Mouse (Mus musculus) forebrain, embryonic 11.5 days (tissue): ENCODE measurements at regions not wholly inside any gene's neighbourhood (a gene's known extent, or its start where the extent isn't known, plus 50 kb on each side); places are given as distances from the start of the nearest gene placed in this dataset.

Experiments used
- ATAC-seq: fragments of 200-750 bp; cut with Nextera tagmentation; replicated peaks from 2 replicates; pipeline ENCODE4 v1.8.0; 2017; ENCODE audit warnings: moderate TSS enrichment; ENCODE audit not compliant: low FRiP score
- DNase-seq: peaks from one replicate; pipeline ENCODE4 v3.0.0-alpha.2; 2017; ENCODE audit warnings: low spot score
- H3K27ac ChIP-seq: fragments of 300-500 bp; sonication (generic); 2 replicates; pipeline ENCODE4 v1.5.1; 2014; ENCODE audit warnings: low read depth, low read length
- H3K27me3 ChIP-seq: fragments of 300-500 bp; sonication (generic); 2 replicates; pipeline ENCODE4 v1.6.1; 2014; ENCODE audit warnings: mild to moderate bottlenecking, low read length, mixed read lengths; ENCODE audit not compliant: control insufficient read depth, insufficient read depth
- H3K36me3 ChIP-seq: fragments of 300-500 bp; sonication (generic); 2 replicates; pipeline ENCODE4 v1.6.1; 2014; ENCODE audit warnings: mild to moderate bottlenecking, low read length, moderate library complexity, mixed read lengths; ENCODE audit not compliant: control insufficient read depth, insufficient read depth
- H3K4me1 ChIP-seq: fragments of 300-500 bp; sonication (generic); replicated peaks from 2 replicates; pipeline ENCODE4 v1.6.1; 2014; ENCODE audit warnings: low read length, mixed read lengths; ENCODE audit not compliant: control insufficient read depth, insufficient read depth
- H3K4me2 ChIP-seq: fragments of 300-500 bp; sonication (generic); 2 replicates; pipeline ENCODE4 v1.6.1; 2014; ENCODE audit warnings: low read depth, mild to moderate bottlenecking, low read length, moderate library complexity, mixed read lengths; ENCODE audit not compliant: severe bottlenecking
- H3K4me3 ChIP-seq: fragments of 300-500 bp; sonication (generic); 2 replicates; pipeline ENCODE4 v1.5.1; 2014; ENCODE audit warnings: low read depth, low read length
- H3K9ac ChIP-seq: fragments of 300-500 bp; sonication (generic); 2 replicates; pipeline ENCODE4 v1.6.1; 2014; ENCODE audit warnings: low read length
- H3K9me3 ChIP-seq: fragments of 300-500 bp; sonication (generic); 2 replicates; pipeline ENCODE4 v1.6.1; 2016; ENCODE audit warnings: low read length, mixed read lengths; ENCODE audit not compliant: control insufficient read depth
- WGBS: fragments of 180-500 bp; shearing (Covaris S2); extraction: QIAGEN DNeasy Blood & Tissue Kit; methylation state at CpG from one replicate; pipeline ENCODE4 v1.1.7; 2014; 5-methylcytosine and 5-hydroxymethylcytosine counted together

GRCm38 (mm10) chr12:16268621-16269165 is 342.1 kb downstream of the Lpin1 start:
- Histone ChIP-seq H3K27me3 (no peaks in the 10 kb centered on the region), H3K36me3 (no peaks in the 10 kb centered on the region), H3K4me1 (no peaks in the 10 kb centered on the region), H3K4me3 (no peak overlapping the region), H3K9ac (no peak overlapping the region), H3K4me2 (no peak overlapping the region), H3K9me3 (no peaks in the 10 kb centered on the region), H3K27ac (no peak overlapping the region)
- no peak for ATAC-seq
- DNase-seq: no peak
- WGBS: 60% methylated on average over 8 of the region's 8 CpGs

DNA sequence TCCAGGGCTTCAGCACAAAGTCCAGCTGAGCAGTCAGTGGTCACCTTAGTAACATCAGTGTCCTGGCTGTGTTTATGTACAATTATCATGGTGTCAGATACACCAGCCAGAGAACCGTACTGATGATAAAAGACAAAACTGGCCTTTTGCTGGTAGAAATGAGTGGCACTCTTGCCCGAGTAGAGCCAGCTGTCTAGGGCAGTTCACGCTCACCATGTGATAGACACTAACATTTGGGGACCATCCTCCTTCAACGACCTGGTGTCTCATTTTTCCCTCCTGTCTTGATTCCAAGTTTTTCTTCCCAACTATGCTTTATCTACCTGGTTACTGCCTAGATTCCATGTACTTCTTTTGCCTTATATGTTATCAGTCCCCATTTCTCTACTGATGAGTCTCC is 349.3 kb downstream of the Lpin1 start:
- H3K4me2 ChIP-seq: no peak overlapping the region
- no peak overlapping the region for H3K27ac ChIP-seq
- DNase-seq: no peak
- no peaks in the 10 kb centered on the region for H3K4me1 ChIP-seq
- no peak overlapping the region for H3K9ac ChIP-seq
- no peaks in the 10 kb centered on the region for H3K9me3 ChIP-seq
- H3K27me3 ChIP-seq: no peaks in the 10 kb centered on the region
- no peaks in the 10 kb centered on the region for H3K36me3 ChIP-seq
- no peak overlapping the region for H3K4me3 ChIP-seq
- no peak for ATAC-seq
- WGBS: 78% methylated on average over 4 of the region's 4 CpGs

DNA sequence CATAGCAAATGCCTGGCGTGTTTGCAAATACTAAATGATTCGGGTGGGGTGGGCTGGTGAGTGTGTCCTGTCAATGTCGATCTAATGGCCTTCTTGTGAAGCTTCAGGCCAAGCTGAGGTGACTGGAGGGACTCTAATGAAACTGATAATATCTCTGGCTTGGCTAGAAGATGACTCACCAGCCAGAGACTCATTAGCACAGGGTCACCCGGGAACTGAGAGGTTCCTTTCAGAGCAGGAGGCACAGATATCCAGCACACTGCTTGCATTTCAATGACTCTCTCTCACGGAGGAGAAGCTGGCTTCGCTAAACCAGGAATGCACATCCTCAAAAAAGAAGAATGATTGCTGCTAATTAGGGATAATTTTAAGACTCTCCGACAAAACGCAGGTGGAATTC is 349.8 kb downstream of the Lpin1 start:
- H3K4me2 ChIP-seq: no peak overlapping the region
- H3K9ac ChIP-seq: no peak overlapping the region
- H3K9me3 ChIP-seq: no peaks in the 10 kb centered on the region
- H3K36me3 ChIP-seq: no peaks in the 10 kb centered on the region
- H3K27ac ChIP-seq: no peak overlapping the region
- DNase-seq (no peak), ATAC-seq (no peak)
- H3K4me3 ChIP-seq: no peak overlapping the region
- WGBS: 68% methylated on average over 8 of the region's 8 CpGs
- no peaks in the 10 kb centered on the region for H3K4me1 ChIP-seq
- H3K27me3 ChIP-seq: no peaks in the 10 kb centered on the region

GRCm38 (mm10) chr12:16260501-16260900 is 350.3 kb downstream of the Lpin1 start:
- no peak overlapping the region for H3K4me2 ChIP-seq
- H3K9ac ChIP-seq: no peak overlapping the region
- no peaks in the 10 kb centered on the region for H3K4me1 ChIP-seq
- no peak for ATAC-seq
- no peaks in the 10 kb centered on the region for H3K9me3 ChIP-seq
- 72% methylated on average over 2 of the region's 2 CpGs for WGBS
- no peak overlapping the region for H3K4me3 ChIP-seq
- no peak for DNase-seq
- H3K27me3 ChIP-seq: no peaks in the 10 kb centered on the region
- no peaks in the 10 kb centered on the region for H3K36me3 ChIP-seq
- no peak overlapping the region for H3K27ac ChIP-seq

DNA sequence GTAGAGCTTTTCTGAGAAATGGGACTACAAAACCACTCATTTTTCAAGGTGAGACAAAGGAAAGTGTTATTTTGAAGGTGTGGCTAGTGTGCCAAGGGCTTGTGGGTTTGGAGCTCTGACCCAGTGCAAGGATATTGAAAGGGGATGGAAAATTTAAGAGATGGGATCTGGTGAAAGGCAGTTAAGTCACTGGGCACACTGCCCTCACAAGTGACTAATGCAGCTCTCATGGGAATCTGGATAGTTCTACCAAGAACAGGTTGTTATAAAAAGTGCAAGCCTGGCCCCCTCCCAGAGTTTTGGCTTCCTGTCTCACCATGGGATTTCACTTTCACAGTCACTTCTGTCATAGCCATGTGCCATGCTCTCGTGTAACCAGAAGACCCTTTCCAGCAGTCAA is 360.1 kb downstream of the Lpin1 start:
- Histone ChIP-seq H3K36me3 (no peaks in the 10 kb centered on the region), H3K4me2 (no peak overlapping the region), H3K4me3 (no peak overlapping the region), H3K27ac (no peak overlapping the region), H3K4me1 (no peaks in the 10 kb centered on the region), H3K9ac (no peak overlapping the region), H3K27me3 (no peaks in the 10 kb centered on the region), H3K9me3 (no peaks in the 10 kb centered on the region)
- 86% methylated on average over 1 of the region's 1 CpGs for WGBS
- DNase-seq (no peak), ATAC-seq (no peak)

- Histone ChIP-seq H3K4me3 (no peak overlapping the region), H3K27ac (no peak overlapping the region), H3K27me3 (no peaks in the 10 kb centered on the region), H3K9me3 (no peaks in the 10 kb centered on the region), H3K36me3 (no peaks in the 10 kb centered on the region), H3K9ac (no peak overlapping the region), H3K4me1 (no peaks in the 10 kb centered on the region), H3K4me2 (no peak overlapping the region)
- WGBS: 90% methylated on average over 5 of the region's 5 CpGs
- ATAC-seq (no peak), DNase-seq (no peak)
These were observed 360.7 kb downstream of the Lpin1 start for GRCm38 (mm10) chr12:16250096-16250495.

- Histone ChIP-seq H3K27ac (no peak overlapping the region), H3K4me2 (no peak overlapping the region), H3K27me3 (no peaks in the 10 kb centered on the region), H3K9ac (no peak overlapping the region), H3K9me3 (no peaks in the 10 kb centered on the region), H3K36me3 (no peaks in the 10 kb centered on the region), H3K4me3 (no peak overlapping the region), H3K4me1 (no peaks in the 10 kb centered on the region)
- DNase-seq: no peak
- ATAC-seq: no peak
- 83% methylated on average over 5 of the region's 5 CpGs for WGBS
These were observed 371.0 kb downstream of the Lpin1 start for GRCm38 (mm10) chr12:16239792-16240191.

DNA sequence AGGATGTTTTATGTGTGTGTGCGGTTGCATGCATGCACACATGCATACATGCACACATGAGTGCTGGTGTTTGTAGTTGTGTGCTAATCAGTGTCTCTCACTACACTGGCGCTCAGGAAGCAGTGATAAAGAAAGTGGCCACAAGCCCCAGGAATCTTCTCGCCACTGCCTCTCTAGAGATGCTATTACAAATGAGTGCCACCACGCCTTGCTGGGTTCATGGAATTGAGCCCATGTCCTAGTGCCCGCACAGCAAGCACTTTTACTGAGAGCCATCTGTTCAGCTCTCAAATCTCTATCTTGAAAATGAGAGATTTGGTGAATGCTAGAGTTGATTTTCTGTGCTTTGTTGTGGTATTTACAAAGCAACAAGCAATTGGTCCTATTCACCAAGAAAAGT is 373.3 kb downstream of the Lpin1 start:
- Histone ChIP-seq H3K9ac (no peak overlapping the region), H3K9me3 (no peaks in the 10 kb centered on the region), H3K36me3 (no peaks in the 10 kb centered on the region), H3K27ac (no peak overlapping the region), H3K4me3 (no peak overlapping the region), H3K4me1 (no peaks in the 10 kb centered on the region), H3K27me3 (no peaks in the 10 kb centered on the region), H3K4me2 (no peak overlapping the region)
- DNase-seq: no peak
- ATAC-seq: no peak
- WGBS: 89% methylated on average over 5 of the region's 5 CpGs

- Histone ChIP-seq H3K4me2 (no peak overlapping the region), H3K36me3 (no peaks in the 10 kb centered on the region), H3K9me3 (no peaks in the 10 kb centered on the region), H3K4me3 (no peak overlapping the region), H3K27me3 (no peaks in the 10 kb centered on the region), H3K27ac (no peak overlapping the region), H3K4me1 (no peaks in the 10 kb centered on the region), H3K9ac (no peak overlapping the region)
- no peak for DNase-seq
- WGBS: 90% methylated on average over 3 of the region's 3 CpGs
- ATAC-seq: no peak
These were observed 377.2 kb downstream of the Lpin1 start for GRCm38 (mm10) chr12:16233559-16233958.
